Mouse (Mus musculus) frontal cortex, postnatal 25 days (tissue): ENCODE results near the gene Bola2.
A peak's percentile ranks its signal among the peaks of the same experiment; 100 is the strongest.

ENCODE experiments used
- DNase-seq, 2 experiments: peaks; one replicate each; pipeline ENCODE4 v3.0.0; 2022; ENCODE audit warnings: low spot score in 2 of 2

The Bola2 gene

DNA sequence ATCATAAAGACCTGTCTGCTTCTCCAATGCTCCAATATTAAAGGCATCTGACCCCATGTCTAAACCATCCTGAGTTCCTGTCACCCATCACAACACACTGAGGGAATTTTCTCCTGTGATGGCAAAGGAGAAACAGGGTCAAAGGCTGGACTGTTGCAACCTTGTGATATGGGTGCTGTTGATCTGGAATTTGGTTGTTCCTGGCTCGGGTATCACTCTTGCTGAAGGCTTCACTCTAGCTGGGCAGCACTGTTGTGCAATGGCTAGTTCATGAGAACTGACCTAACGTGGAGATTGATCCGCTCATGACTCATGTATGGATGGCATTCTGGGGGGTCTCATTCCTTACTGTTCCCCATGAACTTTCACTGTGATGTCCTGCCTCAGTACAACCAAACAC lies 6.2 kb upstream of the Bola2 start:
- no peak for DNase-seq

- no peak for DNase-seq
Measured at GRCm38 (mm10) chr7:126690737-126691136, 4.5 kb upstream of the Bola2 start.

GRCm38 (mm10) chr7:126691676-126692075 lies 3.5 kb upstream of the Bola2 start:
- DNase-seq = no peak

- no peak for DNase-seq
Measured at GRCm38 (mm10) chr7:126692426-126692825, 2.8 kb upstream of the Bola2 start.

GRCm38 (mm10) chr7:126693256-126693655 lies 1.9 kb upstream of the Bola2 start:
- DNase-seq = peak; percentile 67 to 74

GRCm38 (mm10) chr7:126693781-126694180 lies 1.4 kb upstream of the Bola2 start:
- DNase-seq = no peak

DNA sequence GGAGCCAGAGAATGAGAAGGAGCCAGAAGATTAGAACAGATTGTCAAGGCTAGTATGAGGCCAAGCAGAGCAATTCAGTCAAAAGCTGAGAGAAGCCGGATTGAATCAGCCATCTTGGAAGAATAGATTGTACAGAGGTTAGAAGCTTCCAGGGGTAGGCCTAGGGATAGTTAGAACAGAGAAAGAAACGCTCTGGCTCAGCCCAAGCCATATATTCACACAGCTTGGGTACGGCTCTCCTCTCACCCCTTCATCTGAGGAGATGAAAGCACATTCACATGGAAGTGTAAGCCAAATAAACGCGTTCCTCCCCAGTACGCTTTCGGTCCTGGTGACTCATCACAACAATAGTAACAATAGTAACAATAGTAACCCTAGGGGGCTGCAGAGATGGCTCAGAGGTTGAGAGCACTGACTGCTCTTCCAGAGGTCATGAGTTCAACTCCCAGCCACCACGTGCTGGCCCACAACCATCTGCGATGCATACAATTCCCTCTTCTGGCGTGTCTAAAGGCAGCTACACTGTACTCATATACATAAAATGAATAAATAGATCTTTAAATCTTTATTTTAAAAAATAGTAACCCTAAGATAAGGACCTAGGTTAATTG lies 655 bp upstream of the Bola2 start:
- DNase-seq = no peak

GRCm38 (mm10) chr7:126695631-126696207 lies 518 bp downstream of the Bola2 start, which contains the start of gene Slx1b:
Gene Slx1b (minus strand): TSS chr7:126695784.
- DNase-seq = peak; percentile 84 to 90

- no peak for DNase-seq
Measured at GRCm38 (mm10) chr7:126696303-126696702, 1.1 kb downstream of the Bola2 start.

- no peak for DNase-seq
Measured at GRCm38 (mm10) chr7:126696886-126697285, 1.7 kb downstream of the Bola2 start.

DNA sequence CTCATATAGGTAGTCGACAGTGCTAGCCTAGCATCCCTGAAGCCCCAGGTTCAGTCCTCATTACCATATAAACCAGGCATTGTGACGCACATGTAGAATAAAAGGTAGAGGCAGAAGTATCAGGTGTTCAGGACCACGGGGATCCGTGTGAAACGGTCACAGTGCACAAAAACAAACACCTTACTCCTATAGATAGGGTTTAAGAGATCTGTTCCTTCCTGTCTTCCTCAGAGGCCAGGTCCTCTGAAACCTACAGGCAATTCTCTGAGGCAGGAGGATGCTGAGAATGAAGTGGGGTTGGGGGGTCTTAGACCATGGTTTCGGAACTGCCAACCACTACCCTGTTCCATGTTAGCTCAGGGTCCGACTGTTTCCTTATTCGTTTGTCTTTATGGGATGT lies 2.6 kb downstream of the Bola2 start:
- no peak for DNase-seq

DNA sequence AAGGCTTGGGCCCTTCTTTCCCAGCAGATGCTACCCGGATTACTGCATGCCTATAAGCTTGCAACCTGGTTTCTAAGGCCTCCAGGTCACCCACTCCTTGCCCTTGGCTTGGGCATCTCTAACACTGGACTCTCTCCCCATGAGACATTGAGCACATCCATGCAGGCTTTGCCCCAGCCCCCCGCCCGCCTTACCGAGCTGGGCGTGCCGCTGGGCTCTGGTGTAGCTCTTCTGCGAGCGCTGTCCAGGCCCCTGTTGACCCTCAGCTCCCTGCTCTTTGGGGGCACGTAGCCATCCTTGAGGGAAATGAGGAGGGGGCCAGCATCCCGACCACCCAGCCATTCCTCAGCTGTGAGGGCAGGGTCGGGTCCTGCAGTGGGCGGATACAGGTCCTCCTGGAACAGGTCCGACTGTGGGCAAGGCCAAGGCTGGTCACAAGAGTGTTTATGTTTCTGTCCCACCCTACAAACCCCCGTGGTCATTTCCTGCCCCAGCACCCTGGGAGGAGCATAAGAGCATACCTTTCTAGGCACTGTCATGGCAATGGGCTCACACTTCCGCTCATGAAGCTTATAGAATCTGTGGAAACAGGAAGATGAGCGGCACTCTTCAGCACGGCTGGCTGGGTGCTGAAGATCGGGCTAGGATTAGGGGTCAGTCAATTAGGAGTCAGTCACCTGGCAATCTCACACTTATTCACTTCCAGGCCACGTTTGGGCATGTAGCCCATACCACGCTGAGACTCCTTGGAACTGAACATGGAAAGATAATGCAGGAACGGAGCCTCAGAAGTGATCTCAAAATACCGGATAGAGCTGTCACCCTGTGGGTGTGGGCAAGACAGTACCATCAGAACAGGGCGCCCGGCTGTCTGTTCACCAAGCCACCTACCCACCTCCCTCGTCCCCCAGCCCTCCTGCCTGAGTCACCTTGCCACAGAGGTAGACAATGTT lies 5.1 kb downstream of the Bola2 start:
- no peak for DNase-seq

- DNase-seq = peak; percentile 93 to 94
Measured at GRCm38 (mm10) chr7:126701070-126701469, 5.9 kb downstream of the Bola2 start.

DNA sequence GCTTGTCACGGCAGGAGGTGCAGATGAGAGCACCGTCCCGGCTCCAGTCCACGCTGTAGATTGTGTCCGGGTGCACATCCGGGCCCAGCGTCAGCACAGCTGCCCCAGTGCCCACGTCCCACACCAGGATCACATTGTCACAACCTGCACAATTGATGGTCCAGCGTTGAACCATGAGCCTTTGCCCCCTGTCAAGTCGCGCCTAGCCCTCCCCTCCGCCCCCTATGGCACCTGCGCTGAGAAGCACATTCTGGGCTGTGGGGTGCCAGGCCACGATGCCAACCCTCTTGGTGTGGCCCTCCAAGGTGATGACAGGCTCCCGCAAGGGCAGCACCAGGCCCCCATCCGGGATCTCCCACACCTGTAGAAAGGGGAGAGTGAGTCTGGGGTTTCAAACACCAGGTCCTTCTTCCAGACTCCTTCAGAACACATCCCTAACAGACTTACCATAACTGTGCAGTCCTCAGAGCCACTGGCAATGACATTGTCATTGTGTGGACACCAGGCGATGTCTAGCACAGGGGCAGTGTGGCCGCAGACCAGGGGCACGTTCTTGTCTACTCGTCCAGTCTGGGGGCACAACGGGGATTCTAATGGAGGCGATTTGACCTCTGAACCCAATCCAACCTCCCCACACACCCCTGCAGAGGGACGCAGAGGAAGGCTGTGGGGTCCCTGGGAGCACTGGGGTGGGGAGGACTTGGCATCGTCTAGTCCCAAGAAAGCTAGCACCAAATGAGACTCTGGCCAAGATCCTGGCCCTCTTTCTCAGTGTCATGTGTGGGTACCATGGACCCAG lies 6.6 kb downstream of the Bola2 start:
- DNase-seq = no peak

- no peak for DNase-seq
Measured at GRCm38 (mm10) chr7:126702358-126702757, 7.2 kb downstream of the Bola2 start.

DNA sequence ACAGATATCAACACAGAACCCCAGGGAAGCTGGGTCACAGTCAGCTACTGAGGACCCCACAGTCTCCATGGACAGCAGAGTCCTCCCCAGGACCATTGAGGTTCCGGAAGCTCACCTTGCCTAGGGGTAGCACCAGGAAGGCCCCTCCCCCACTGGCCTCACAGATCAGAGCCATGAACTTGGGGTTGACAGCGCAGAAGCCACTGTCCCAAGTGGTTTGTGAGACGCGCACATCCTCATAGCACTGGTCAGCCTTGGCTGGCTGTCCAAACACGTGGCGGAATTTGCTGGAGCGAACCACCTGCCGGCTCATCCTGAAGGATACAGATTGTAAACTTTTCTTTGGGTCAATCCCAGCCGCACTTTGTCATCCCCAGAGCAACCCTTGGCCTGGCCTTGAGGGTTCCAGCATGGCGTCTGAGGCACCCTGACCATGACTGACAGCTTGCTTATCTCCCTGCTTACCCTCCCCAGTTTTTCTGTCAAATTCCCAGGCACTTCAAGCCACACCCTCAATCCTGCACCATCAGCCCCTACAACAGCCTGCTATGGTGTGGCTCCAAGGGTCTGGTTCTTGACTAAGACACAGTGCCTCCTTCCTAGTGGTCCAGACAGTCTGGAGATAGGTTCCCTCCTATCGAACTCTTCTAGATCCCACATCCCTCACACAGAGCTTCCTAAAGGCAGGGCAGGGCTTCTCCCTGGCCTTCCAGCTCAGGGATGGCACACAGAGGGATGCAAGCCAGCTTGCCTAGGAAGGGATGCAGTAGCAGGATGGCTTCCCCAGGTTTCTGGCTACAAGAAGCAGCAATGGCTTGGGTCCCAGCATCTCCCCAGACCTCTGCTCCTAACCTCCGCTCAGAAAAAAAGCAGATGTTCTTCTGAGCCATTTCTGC lies 7.9 kb downstream of the Bola2 start:
- no peak for DNase-seq

- DNase-seq = no peak
Measured at GRCm38 (mm10) chr7:126703757-126704077, 8.5 kb downstream of the Bola2 start.

DNA sequence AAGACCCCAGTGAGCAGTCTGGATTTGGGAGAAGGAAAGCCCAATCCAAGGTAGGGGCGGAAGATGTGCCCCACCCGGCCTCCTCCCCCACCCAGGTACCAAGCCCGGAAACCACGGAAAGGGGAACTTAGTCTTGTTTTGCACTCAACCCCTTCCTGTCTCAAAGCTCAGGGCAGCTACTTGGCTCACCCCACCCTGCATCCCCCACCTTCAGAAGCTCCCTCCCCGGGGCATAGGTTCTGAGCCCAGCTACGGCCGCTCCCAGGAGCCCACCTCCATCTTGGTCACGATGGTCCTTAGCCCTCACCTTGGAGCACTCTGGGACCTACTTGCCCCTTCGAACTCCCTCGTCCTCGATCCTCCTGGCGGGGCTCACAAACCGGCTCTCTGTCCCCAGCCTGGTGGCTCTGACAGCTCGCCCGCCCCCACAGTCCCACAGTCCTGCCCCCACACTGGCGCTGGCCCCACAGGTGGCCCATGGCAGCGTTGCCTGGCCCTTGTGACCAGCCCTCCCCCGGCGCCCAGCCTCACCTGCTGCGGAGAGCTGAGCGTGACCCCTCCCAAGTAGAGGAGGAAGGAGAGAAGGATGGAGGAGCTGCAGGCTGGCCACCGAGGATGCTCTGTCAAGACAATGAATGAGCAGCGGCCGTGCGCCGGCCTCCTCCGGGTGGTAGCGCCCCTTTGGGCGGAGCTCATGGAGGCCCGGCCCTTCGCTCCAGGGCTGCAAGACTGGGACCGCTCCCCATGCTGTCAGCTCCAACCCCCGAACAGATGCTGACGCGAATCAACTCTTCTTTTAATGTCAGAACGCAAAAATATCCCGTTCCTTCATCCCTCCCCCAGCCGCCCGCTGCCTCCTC lies 9.2 kb downstream of the Bola2 start:
- peak; percentile 70 to 81 for DNase-seq

DNA sequence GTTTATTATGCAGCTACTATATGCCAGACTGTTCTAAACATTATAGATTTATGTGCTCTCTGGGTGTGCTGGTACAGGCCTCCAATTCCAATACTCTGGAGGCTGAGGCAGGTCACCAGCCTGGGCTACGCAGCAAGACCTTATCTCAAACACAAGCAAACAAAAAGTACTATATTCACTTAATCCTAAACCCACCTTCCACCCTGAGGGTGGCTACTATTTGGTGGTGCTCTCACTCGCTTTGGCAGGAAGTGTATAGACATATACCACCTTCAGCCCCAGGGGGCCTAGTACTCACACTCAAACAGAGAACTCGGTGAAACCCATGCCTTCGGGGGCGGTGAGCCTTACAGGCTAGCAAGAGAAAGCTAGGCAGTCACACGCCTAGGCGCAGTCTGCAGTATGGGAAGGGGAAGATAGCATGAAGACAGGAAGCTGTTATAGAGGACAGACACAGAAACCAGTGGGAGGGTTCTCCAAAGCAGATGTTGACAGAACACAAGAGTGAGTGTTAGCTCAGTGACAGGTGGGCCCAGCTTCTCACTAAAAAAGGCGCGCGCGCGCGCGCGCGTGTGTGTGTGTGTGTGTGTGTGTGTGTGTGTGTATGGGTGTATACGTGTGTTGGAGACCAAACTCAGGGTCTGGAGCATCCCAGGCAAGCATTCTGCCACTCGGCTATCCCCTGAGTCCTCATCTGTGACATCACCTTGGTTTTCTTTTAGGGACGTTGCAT lies 12.4 kb downstream of the Bola2 start, which contains the start of gene Coro1a:
Gene Coro1a (minus strand): TSS at position 346 of the 733 bp plus-strand sequence.
- no peak for DNase-seq
